Comparison of ENCODE assay signal across 20 mouse cellular contexts in the genomic region with DNA sequence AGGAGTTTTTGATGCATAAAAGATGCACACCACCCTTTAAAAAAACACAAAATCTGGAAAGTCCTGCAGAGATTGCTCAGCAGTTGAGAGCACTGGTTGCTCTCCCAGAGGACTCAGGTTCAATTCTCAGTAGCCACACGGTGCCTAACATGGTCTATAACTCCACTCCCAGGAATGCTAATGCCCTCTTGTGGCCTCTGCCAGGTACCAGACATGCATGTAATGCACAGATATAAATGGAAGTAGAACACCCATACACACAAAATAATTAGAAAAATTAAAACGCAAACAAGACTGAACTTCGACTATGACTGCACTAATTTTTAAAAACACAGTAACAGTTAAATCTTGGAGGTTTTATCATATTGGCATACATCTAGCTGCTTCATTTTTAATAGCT.
DNase-seq lines count a peak whose midpoint lies in the region; ATAC-seq and TF ChIP-seq lines count a peak whose summit lies in the region.
"Had no signal": no experiment of that assay in that cellular context is flagged by ENCODE, and none has a peak within 500 bp of the region (broad histone marks: within the 10 kb centered on the region; RNA-seq: fewer than 3 reads in every experiment).

No protein-coding gene starts in this region.

- peaks cover 6% of the 10 kb centered on the region; the same call in 1 of the 2 replicates for H3K4me1 ChIP-seq in forebrain, postnatal 0 days (ENCODE audit: insufficient read depth)
- H3K4me1 ChIP-seq in forebrain, embryonic 12.5 days = peaks cover 10% of the 10 kb centered on the region
- H3K4me1 ChIP-seq in kidney, adult 2 months (ENCODE audit: control insufficient read depth, insufficient read depth, low read length) = 0 out of 2 replicates have a peak, but pooled peaks cover 4% of the 10 kb centered on the region
- peaks cover 11% of the 10 kb centered on the region; the same call in 1 of the 2 replicates for H3K4me1 ChIP-seq in kidney, embryonic 16.5 days (ENCODE audit: insufficient read depth, low read length)
- no peaks in the 10 kb centered on the region for H3K4me1 ChIP-seq in lung, postnatal 0 days (ENCODE audit: insufficient read depth, low read depth, low read length)
- H3K4me1 ChIP-seq: liver, embryonic 15.5 days had no signal

- H3K9me3 ChIP-seq in forebrain, postnatal 0 days (ENCODE audit: low read length) = no peaks in the 10 kb centered on the region
- H3K9me3 ChIP-seq in forebrain, embryonic 12.5 days = no peaks in the 10 kb centered on the region
- no peaks in the 10 kb centered on the region for H3K9me3 ChIP-seq in kidney, embryonic 16.5 days (ENCODE audit: low read length)
- H3K9me3 ChIP-seq in lung, postnatal 0 days (ENCODE audit: low read length) = no peaks in the 10 kb centered on the region
- H3K9me3 ChIP-seq: embryonic facial prominence, embryonic 12.5 days; heart, embryonic 10.5 days; hindbrain, embryonic 12.5 days; limb, embryonic 15.5 days; liver, embryonic 15.5 days; midbrain, embryonic 12.5 days had no signal

- TF ChIP-seq POLR2A in kidney, adult 2 months (IDR thresholded peaks at IDR 0.05; ENCODE audit: low read depth, low read length) = no peak

- H3K4me2 ChIP-seq in forebrain, postnatal 0 days (ENCODE audit: low read depth) = no peak overlapping the region
- no peak overlapping the region for H3K4me2 ChIP-seq in forebrain, embryonic 12.5 days
- H3K4me2 ChIP-seq in kidney, embryonic 16.5 days (replicated peaks; ENCODE audit: low read depth, low read length) = no peak overlapping the region
- no peak overlapping the region for H3K4me2 ChIP-seq in lung, postnatal 0 days (replicated peaks; ENCODE audit: low read depth, low read length)
- H3K4me2 ChIP-seq: embryonic facial prominence, embryonic 12.5 days; hindbrain, embryonic 12.5 days; liver, embryonic 15.5 days; midbrain, embryonic 12.5 days had no signal

- no peak overlapping the region for H3K4me3 ChIP-seq in forebrain, postnatal 0 days (ENCODE audit: low read depth, low read length)
- H3K4me3 ChIP-seq in forebrain, embryonic 12.5 days (replicated peaks) = no peak overlapping the region
- H3K4me3 ChIP-seq in kidney, adult 2 months (ENCODE audit: insufficient read depth, low read depth, low read length) = no peak overlapping the region
- H3K4me3 ChIP-seq in kidney, embryonic 16.5 days (ENCODE audit: low read length) = no peak overlapping the region
- H3K4me3 ChIP-seq in lung, postnatal 0 days (ENCODE audit: low read depth, low read length) = no peak overlapping the region
- H3K4me3 ChIP-seq: embryonic facial prominence, embryonic 12.5 days; heart, embryonic 10.5 days; hindbrain, embryonic 12.5 days; limb, embryonic 15.5 days; liver, embryonic 15.5 days; midbrain, embryonic 12.5 days had no signal

- H3K27me3 ChIP-seq in forebrain, postnatal 0 days (ENCODE audit: insufficient read depth, low read length) = no peaks in the 10 kb centered on the region
- no peaks in the 10 kb centered on the region for H3K27me3 ChIP-seq in forebrain, embryonic 12.5 days
- H3K27me3 ChIP-seq in kidney, adult 2 months (replicated peaks; ENCODE audit: control insufficient read depth, insufficient read depth, low read length) = no peaks in the 10 kb centered on the region
- no peaks in the 10 kb centered on the region for H3K27me3 ChIP-seq in kidney, embryonic 16.5 days (ENCODE audit: insufficient read depth, low read length)
- no peaks in the 10 kb centered on the region for H3K27me3 ChIP-seq in lung, postnatal 0 days (replicated peaks; ENCODE audit: insufficient read depth, low read length)
- H3K27me3 ChIP-seq: embryonic facial prominence, embryonic 12.5 days; limb, embryonic 15.5 days; liver, embryonic 15.5 days had no signal

- no peaks in the 10 kb centered on the region for H3K36me3 ChIP-seq in forebrain, postnatal 0 days (ENCODE audit: insufficient read depth)
- H3K36me3 ChIP-seq in forebrain, embryonic 12.5 days (replicated peaks) = no peaks in the 10 kb centered on the region
- H3K36me3 ChIP-seq in kidney, adult 2 months (ENCODE audit: control insufficient read depth, insufficient read depth, low read length) = no peaks in the 10 kb centered on the region
- H3K36me3 ChIP-seq in kidney, embryonic 16.5 days (ENCODE audit: insufficient read depth, low read length) = no peaks in the 10 kb centered on the region
- no peaks in the 10 kb centered on the region for H3K36me3 ChIP-seq in lung, postnatal 0 days (ENCODE audit: insufficient read depth, low read length)
- H3K36me3 ChIP-seq: embryonic facial prominence, embryonic 12.5 days; hindbrain, embryonic 12.5 days; limb, embryonic 15.5 days; liver, embryonic 15.5 days; midbrain, embryonic 12.5 days had no signal

- H3K9ac ChIP-seq in forebrain, postnatal 0 days = no peak overlapping the region
- no peak overlapping the region for H3K9ac ChIP-seq in forebrain, embryonic 12.5 days
- no peak overlapping the region for H3K9ac ChIP-seq in kidney, embryonic 16.5 days (replicated peaks; ENCODE audit: low read length)
- no peak overlapping the region for H3K9ac ChIP-seq in lung, postnatal 0 days (replicated peaks; ENCODE audit: low read depth)
- H3K9ac ChIP-seq: embryonic facial prominence, embryonic 12.5 days; hindbrain, embryonic 12.5 days; limb, embryonic 15.5 days; liver, embryonic 15.5 days; midbrain, embryonic 12.5 days had no signal

- no peak for DNase-seq in forebrain, postnatal 0 days
- no peak for DNase-seq in kidney, adult 2 months
- no peak for DNase-seq in lung, postnatal 0 days (ENCODE audit: low spot score)
- DNase-seq in lung, postnatal 36 days = no peak
- no peak for DNase-seq in urinary bladder, adult 2 months (ENCODE audit: low spot score)
- DNase-seq: adrenal gland, adult 2 months; cerebellum, adult 2 months; cerebellum, postnatal 25 days; kidney, adult 8-10 months; kidney, postnatal 36 days; left cerebral cortex, postnatal 4 days; lung, postnatal 10 days had no signal

- ATAC-seq in forebrain, postnatal 0 days = no peak
- no peak for ATAC-seq in forebrain, embryonic 12.5 days (ENCODE audit: low FRiP score)
- ATAC-seq in kidney, embryonic 16.5 days (ENCODE audit: low FRiP score, low TSS enrichment) = no peak
- no peak for ATAC-seq in lung, postnatal 0 days

- 84% methylated on average over 3 of the region's 3 CpGs for WGBS in forebrain, postnatal 0 days
- WGBS in forebrain, embryonic 12.5 days = 82% methylated on average over 3 of the region's 3 CpGs
- WGBS in kidney, adult 2 months = 82% methylated on average over 3 of the region's 3 CpGs
- 80% methylated on average over 3 of the region's 3 CpGs for WGBS in kidney, embryonic 16.5 days
- 77% methylated on average over 3 of the region's 3 CpGs for WGBS in lung, postnatal 0 days

- TF ChIP-seq CTCF in forebrain, postnatal 0 days (IDR thresholded peaks at IDR 0.05; ENCODE audit: low read depth) = peak; percentile 41; the same call in 1 of the 2 replicates
- TF ChIP-seq CTCF in kidney, adult 2 months (conservative IDR thresholded peaks at IDR 0.05; ENCODE audit: insufficient read depth, insufficient read length, low read depth, low read length) = 0 out of 2 replicates have a peak, but pooled peaks have one; percentile 12
- TF ChIP-seq CTCF in lung, postnatal 0 days (IDR thresholded peaks at IDR 0.05) = peak; percentile 28; the same call in 1 of the 2 replicates

- no peak overlapping the region for H3K27ac ChIP-seq in forebrain, postnatal 0 days (ENCODE audit: low read depth, low read length)
- no peak overlapping the region for H3K27ac ChIP-seq in forebrain, embryonic 12.5 days
- no peak overlapping the region for H3K27ac ChIP-seq in kidney, adult 2 months (ENCODE audit: insufficient read depth, low read depth, low read length)
- no peak overlapping the region for H3K27ac ChIP-seq in kidney, embryonic 16.5 days (ENCODE audit: low read length)
- H3K27ac ChIP-seq in lung, postnatal 0 days (ENCODE audit: low read length) = no peak overlapping the region
- H3K27ac ChIP-seq: embryonic facial prominence, embryonic 12.5 days; heart, embryonic 10.5 days; hindbrain, embryonic 12.5 days; limb, embryonic 15.5 days; liver, embryonic 15.5 days; midbrain, embryonic 12.5 days had no signal

- no peak for TF ChIP-seq EP300 in lung, postnatal 0 days (IDR thresholded peaks at IDR 0.05)
